Comparison of ENCODE assay signal across 27 mouse cellular contexts in the genomic region with DNA sequence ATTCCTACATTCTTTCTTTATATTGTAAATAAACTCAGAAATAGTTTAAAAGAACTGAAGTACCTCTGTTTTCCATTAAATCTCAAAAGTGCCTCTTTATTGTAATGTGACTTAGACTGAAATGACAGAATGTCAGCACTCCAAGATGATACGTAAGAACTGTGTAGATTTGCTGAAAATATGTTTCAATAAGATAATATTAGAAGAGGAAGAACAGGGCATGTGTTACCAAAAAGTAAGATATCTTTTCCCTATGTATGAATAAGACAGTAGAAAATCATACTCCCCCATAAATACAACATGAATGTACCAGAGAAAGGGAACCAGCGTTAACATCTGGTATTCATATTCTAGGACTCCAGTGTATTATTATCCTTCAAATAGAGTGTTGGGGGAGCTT.
"Had no signal": no experiment of that assay in that cellular context is flagged by ENCODE, and none has a peak within 500 bp of the region (broad histone marks: within the 10 kb centered on the region; RNA-seq: fewer than 3 reads in every experiment).

No protein-coding gene starts in this region.

- H3K27me3 ChIP-seq: embryonic facial prominence, embryonic 12.5 days; embryonic facial prominence, embryonic 13.5 days; embryonic facial prominence, embryonic 15.5 days; forebrain, embryonic 12.5 days; forebrain, embryonic 13.5 days; forebrain, embryonic 15.5 days had no signal

- H3K9me3 ChIP-seq: embryonic facial prominence, embryonic 12.5 days; embryonic facial prominence, embryonic 13.5 days; embryonic facial prominence, embryonic 15.5 days; forebrain, embryonic 10.5 days; forebrain, embryonic 12.5 days; forebrain, embryonic 13.5 days; forebrain, embryonic 15.5 days had no signal

- ATAC-seq: forebrain, embryonic 13.5 days; forebrain, embryonic 14.5 days; forebrain, embryonic 15.5 days; forebrain, embryonic 16.5 days; forebrain, postnatal 0 days had no signal

- H3K9ac ChIP-seq: embryonic facial prominence, embryonic 12.5 days; embryonic facial prominence, embryonic 13.5 days; embryonic facial prominence, embryonic 15.5 days; forebrain, embryonic 12.5 days; forebrain, embryonic 13.5 days; forebrain, embryonic 15.5 days; forebrain, postnatal 0 days had no signal

- H3K4me1 ChIP-seq: embryonic facial prominence, embryonic 13.5 days; embryonic facial prominence, embryonic 15.5 days; forebrain, embryonic 10.5 days; forebrain, embryonic 12.5 days; forebrain, embryonic 13.5 days; forebrain, embryonic 15.5 days had no signal

- DNase-seq: cerebellum, adult 8-10 months; cerebellum, adult 9-10 months; cerebellum, adult 9-11 months; cerebellum, postnatal 10 days; cerebellum, postnatal 14 days; cerebellum, postnatal 25 days; cerebellum, postnatal 36 days; embryo, embryonic 11 days; forebrain, postnatal 0 days; gastrocnemius, adult 2 months; gastrocnemius, postnatal 10 days; gastrocnemius, postnatal 14 days; gastrocnemius, postnatal 25 days; gastrocnemius, postnatal 36 days; heart, adult 11 months; heart, adult 18-20 months; heart, adult 2 months had no signal

- H3K4me3 ChIP-seq: embryonic facial prominence, embryonic 12.5 days; embryonic facial prominence, embryonic 13.5 days; embryonic facial prominence, embryonic 15.5 days; erythroblast, embryonic 14.5 days; forebrain, embryonic 10.5 days; forebrain, embryonic 12.5 days; forebrain, embryonic 13.5 days; forebrain, embryonic 15.5 days; gastrocnemius, adult 2 months; heart, adult 2 months had no signal

- H3K27ac ChIP-seq: embryonic facial prominence, embryonic 12.5 days; embryonic facial prominence, embryonic 13.5 days; embryonic facial prominence, embryonic 15.5 days; forebrain, embryonic 10.5 days; forebrain, embryonic 12.5 days; forebrain, embryonic 13.5 days; forebrain, embryonic 15.5 days; gastrocnemius, adult 2 months; heart, adult 2 months had no signal

- H3K4me2 ChIP-seq: embryonic facial prominence, embryonic 12.5 days; embryonic facial prominence, embryonic 13.5 days; embryonic facial prominence, embryonic 15.5 days; forebrain, embryonic 12.5 days; forebrain, embryonic 13.5 days; forebrain, embryonic 15.5 days had no signal

- H3K36me3 ChIP-seq: embryonic facial prominence, embryonic 12.5 days; embryonic facial prominence, embryonic 13.5 days; embryonic facial prominence, embryonic 15.5 days; forebrain, embryonic 10.5 days; forebrain, embryonic 12.5 days; forebrain, embryonic 15.5 days had no signal
